Mouse (Mus musculus) cerebellum, postnatal 14 days (tissue): Measurements from ENCODE around the gene 9830107B12Rik.
A peak's percentile ranks its signal among the peaks of the same experiment; 100 is the strongest.
"Not testable (repeated sequence)": the region's sequence is repeated elsewhere in the genome, so short reads cannot be mapped to it uniquely, and the experiment has no call there.

Source experiments
- DNase-seq, 2 experiments: peaks; one replicate each; pipeline ENCODE4 v3.0.0; 2021; ENCODE audit warnings: mixed read lengths in 2 of 2

The 9830107B12Rik gene

DNA sequence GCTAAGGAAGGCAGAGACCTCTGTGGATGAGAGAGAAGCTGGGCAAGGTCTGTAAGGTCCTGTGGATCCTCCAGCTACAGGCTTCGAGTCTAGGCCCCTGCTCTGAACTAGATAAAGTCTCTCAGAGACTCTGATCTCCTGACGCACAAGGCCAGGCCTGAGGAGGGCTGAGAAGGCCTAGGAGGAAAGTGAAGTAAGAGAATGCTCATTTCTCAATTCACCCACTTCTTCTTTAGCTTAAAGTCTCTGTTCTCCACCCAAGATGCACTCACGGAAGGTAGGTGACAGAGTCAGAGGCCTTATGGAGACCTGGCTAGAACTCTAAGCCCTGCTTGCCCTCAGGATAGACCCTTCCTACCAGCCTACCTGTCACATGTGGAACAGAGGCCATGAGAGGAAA lies at the start of gene 9830107B12Rik:
TSS of gene 9830107B12Rik (minus strand) at position 149 of the 400 bp plus-strand sequence.
- DNase-seq, result no peak

DNA sequence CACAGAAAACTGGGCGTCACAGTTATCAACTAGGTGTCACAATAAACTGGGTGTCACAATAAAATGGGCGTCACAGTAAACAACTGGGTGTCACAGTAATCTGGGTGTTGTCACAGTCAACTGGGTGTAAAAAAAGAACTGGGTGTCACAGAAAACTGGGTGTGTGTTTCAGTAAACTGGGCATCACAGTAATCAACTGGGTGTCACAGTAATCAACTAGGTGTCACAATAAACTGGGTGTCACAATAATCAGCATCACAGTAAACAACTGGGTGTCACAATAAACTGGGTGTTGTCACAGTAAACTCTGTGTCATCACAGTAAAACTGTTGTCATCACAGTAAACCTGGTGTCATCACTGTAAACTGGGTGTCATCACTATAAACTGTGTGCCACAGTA lies 46.3 kb upstream of the 9830107B12Rik start:
- no peak for DNase-seq

DNA sequence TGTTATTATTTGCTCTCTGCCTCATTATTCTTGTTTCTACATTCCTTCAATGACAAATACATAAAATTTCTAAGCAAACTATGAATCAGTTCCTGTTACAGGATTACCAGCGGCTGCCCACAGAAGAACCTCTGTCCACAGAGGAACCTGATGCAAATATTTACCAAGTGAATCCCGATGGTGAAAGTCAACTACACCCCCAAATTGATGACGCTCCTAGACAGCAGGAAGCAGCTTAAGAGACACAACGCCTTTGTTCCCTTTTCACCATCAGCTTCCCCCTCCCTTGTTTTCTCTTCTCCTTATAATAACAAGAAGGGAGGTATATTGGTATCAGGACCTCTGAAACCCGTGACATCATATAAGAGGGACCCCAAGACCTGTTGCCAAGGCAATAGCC lies 39.2 kb upstream of the 9830107B12Rik start:
- DNase-seq, result no peak

DNA sequence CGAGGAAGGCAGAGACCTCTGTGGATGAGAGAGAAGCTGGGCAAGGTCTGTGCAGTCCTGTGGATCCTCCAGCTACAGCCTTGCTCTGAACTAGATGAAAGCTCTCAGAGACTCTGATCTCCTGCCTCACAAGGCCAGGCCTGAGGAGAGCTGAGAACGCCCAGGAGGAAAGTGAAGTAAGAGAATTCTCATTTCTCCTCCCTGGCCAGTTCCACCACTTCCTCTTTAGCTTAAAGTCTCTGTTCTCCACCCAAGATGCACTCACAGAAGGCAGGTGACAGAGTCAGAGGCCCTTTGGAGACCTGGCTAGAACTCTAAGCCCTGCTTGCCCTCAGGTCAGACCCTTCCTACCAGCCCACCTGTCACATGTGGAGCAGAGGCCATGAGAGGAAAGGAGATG lies 21.0 kb upstream of the 9830107B12Rik start, which contains the start of gene A530064D06Rik:
TSS of gene A530064D06Rik (minus strand) at position 173 of the 400 bp plus-strand sequence.
- not testable (repeated sequence) for DNase-seq

DNA sequence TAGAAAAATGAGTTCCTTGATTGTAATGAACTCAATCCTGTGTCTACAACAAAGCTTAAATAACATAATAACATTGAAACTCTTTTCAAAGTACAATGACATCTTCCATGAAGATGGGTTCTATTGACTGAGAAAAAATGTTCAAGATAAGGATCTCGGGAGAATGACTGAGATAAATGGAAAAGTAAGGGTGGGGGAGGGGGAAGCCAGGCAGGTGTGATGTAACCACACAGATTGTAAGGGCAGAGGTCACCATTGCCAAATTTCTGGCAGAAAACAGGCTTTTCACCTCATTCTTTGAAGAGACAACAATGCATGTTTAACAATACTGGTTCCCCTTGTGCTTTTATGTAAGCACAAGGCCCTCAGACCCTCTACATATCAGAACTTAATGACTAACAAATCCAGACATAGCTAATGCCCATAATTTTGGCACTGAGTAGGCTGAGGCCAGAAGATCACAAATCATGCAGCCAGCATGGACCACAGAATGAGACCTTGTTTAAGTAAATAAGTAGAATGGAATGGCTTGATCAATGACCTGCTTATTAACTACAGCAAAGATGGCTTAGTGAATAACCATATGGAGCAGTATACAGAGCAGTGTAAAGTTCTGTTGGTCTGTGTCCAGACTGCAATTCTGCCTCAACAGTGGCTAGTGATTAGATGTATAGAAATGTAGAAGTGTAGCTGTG lies 11.5 kb upstream of the 9830107B12Rik start:
- DNase-seq, result no peak

DNA sequence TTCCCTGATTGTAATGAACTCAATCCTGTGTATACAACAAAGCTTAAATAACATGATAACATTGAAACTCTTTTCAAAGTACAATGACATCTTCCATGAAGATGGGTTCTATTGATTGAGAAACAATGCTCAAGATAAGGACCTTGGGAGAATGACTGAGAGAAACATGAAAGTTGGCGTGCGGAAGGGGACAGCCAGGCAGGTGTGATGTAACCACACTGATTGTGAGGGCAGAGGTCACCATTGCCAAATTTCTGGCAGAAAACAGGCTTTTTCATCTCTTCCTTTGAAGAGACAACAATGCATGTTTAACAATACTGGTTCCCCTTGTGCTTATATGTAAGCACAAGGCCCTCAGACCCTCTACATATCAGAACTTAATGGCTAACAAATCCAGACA lies 13.3 kb downstream of the 9830107B12Rik start:
- DNase-seq, result no peak

DNA sequence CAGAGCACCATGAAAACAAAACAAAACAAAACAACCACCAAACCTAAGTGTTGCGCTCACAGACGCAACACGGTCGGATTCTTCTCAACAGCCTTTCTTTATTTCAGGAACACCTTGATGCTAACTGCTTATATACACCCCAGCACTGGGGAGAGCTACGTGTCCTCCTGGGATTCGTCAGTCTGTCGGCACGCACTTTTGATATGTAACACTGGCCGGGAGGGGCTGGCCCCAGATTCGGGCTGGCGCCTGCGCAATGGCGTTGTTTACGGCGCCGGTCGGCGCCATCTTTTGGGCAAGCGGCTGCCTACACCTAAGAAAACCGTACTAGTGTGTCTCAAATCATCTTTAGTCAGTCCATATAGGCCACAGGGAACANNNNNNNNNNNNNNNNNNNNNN lies 25.6 kb downstream of the 9830107B12Rik start:
- DNase-seq, result no peak

DNA sequence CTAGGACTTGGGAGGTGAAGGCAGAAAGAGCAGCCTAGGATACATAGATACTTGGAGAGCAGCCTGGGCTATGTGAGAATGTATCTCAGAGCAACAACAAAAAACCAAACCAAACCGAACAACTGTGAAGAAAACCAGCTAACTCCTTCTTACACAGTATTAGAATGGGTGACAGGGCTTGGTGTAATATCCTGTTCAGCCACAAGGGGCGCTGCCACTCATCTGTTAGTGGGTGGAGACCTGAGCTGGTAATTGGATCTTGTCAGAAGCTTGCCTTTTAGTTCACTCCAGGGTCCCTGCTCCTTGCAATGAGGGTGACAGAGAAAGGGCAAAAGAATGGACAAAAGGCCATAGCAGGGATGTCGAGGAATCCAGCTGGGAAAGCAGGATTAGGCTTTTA lies 26.4 kb downstream of the 9830107B12Rik start:
- peak; percentile 80 to 91 for DNase-seq

DNA sequence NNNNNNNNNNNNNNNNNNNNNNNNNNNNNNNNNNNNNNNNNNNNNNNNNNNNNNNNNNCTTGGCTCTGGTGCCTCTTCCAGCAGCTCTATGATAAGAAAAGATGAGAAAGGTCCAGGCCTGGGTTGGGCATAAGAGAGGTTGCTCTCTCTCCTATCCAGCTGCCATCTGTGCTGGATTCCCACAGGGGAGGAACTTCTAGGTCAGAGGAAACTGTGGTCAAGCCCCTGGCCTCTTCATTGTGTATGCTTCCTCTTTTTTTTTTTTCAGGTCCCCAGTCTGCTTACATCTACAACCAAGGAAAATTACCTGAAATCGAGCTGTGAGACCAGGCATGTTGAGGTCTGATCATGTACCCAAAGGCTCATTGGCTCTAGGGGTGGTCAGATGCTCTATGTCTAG lies 27.5 kb downstream of the 9830107B12Rik start:
- DNase-seq, result no peak

DNA sequence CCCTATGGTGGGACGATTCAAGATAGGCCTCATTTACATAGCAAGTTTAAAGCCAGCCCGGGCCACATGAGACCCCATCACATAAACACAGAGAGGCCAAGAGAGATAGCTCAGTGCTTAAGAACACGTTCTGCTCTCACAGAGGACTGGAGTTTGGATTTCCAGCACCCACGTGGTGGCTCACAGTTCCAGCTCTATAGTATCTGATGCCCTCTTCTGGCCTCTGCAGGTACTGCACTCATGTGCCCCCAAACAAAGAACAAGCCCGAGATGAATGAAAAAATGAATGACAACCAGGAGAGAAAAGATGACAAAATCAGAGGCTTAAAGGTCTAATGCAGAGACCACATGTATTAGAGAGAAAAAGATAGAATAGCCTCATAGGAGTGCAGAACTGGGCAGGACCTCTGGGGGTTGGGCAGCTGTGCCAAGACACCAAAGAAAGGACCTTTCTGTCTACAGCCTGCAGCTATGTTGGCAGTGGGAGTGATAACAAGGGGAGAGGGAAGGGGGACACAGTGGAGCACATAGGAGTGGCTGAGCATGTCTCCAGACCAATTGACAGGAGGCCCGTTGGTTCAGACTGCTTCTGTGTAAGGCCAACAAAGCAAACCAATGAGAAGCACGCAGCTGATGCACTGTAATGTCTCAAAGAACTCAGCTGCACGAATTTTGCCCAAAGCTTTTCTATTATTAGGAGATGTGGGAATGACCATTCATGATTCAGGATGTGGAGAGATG lies 35.4 kb downstream of the 9830107B12Rik start:
- DNase-seq, result peak; percentile 26 to 57

DNA sequence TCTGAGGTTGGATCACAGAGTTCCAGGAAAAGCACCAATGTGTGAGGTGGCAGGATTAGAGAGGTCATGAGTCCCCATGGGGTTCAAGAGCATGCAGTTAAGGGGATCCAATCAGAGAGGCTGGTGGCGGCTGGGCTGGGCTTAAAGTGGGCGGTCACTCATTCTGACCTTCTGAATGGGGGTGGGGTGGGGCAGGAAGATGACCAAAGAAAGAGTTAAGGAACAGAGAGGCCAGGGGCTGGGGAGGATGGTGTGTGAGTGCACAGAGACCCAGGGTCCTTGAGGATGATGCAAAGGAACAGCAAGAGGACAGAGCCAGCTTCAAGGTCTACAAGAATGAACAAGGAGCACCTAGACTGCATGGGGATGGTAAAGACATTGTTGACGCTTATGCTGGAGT lies 37.5 kb downstream of the 9830107B12Rik start:
- no peak for DNase-seq

DNA sequence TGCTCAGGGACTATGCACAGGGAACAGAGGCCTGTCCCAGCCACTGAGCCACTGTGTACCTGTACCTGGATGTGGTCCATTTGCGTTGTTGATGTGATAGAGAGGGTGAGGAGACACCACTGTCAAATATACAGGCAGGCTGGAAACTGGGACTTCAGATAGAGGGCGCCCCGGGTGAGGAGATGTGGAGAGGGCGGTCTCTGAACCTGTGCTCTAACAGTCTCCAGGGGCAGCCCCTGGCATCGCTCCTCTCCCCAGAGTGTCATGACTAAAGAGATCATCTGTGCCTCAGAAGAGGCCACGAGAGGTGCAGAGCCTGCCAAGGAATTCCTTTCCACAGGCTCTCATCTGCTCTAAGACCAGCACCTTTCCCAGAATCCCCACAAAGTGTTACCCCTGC lies 38.2 kb downstream of the 9830107B12Rik start:
- DNase-seq, result peak; percentile 9 to 23

DNA sequence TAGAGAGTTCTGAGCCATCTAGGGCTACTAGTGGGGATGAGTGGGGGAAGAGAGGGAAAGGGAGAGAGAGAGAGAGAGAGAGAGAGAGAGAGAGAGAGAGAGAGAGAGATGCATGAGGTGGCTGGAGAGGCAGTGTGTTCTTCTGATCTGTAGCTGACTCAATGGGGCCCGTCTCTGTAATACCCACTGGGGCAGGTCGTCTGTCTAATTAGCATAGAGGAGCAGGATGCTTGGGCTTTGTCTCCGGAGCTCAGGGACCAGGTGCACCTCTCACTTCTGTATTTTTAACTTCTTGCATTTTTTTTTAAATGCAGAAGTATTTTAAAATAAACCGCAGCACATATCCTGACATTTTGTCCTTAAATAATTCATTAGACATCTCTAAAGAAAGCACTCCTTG lies 38.7 kb downstream of the 9830107B12Rik start:
- no peak for DNase-seq

DNA sequence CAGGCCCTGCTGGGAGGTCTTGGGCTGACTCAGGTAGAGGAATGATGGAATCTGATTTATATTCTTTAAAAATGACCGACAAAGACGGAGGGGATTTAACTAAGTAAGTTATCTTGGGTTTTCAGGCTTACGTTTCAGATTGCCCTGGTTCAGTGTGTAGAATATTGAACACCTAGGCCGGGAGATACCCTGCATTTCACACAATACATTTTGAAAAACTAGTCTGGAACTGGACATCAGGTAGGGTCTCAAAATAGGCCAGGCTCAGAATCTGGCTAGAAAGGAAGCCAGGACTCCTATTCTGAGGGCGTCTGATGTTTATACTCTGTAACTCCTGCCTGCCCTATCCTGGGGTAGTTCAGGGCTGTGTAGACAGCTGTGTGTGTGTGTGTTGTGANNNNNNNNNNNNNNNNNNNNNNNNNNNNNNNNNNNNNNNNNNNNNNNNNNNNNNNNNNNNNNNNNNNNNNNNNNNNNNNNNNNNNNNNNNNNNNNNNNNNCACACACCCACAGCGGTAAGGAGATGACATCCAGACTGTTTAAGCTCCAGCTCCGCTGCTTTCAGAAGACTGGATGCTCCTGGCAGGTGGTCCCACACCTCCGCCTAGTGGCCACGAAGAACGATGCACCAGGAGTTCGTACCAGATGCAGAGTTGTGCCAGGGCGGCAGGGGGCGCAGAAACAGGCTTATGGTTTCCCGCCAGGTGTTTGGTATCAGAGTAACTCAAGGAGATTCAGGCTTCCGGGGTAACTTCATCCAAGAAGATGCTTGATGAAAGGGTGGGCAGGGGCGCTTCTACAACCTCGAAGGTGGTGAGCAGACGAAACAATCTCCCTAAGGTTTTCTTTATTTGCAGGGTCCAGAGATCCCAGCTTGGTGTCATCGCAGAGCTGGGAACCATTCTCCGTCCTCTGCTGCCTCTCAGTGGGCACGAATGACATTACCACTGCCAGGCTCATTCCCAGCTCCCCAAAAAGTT lies 45.3 kb downstream of the 9830107B12Rik start:
- peak; percentile 91 for DNase-seq

DNA sequence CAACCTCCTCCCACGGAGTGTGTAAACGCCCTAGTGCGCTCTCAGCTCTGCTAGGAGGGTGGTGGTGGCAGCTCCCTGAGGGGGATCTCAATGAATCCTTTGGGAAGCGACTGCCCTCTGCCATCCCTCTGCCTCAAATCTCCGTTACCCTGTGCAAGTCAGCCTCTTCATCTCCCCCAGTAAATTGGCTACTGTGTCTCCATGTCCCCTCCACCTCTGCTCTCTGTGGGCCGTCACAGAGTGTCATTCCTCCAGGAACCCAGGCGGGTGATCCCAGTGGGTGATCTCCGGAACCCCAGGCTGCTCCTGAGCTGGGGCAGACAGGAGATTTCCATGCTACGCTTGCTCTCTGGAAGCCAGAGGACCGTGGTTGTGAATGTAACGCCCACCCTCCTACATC lies 46.8 kb downstream of the 9830107B12Rik start:
- DNase-seq, result no peak

DNA sequence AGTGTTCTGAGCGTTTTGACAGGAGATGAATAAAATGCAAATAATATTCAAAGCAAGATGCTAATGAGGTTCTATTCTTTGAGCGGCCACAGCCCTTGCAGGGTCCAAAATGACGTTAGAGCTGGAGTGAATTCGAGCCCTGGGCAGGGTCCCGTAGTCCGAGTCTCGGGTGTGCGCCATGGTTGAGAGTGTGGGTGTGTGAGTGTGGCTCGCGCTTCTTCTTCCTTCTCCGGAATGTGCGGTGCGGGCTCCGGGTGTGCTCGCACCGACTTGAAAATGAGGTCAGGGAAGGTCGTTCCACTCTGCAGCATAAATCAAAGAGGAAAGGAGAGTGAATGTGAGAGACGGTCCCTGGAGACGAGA lies 47.6 kb downstream of the 9830107B12Rik start:
- peak in 1 of 2 experiments; percentile 17 for DNase-seq

DNA sequence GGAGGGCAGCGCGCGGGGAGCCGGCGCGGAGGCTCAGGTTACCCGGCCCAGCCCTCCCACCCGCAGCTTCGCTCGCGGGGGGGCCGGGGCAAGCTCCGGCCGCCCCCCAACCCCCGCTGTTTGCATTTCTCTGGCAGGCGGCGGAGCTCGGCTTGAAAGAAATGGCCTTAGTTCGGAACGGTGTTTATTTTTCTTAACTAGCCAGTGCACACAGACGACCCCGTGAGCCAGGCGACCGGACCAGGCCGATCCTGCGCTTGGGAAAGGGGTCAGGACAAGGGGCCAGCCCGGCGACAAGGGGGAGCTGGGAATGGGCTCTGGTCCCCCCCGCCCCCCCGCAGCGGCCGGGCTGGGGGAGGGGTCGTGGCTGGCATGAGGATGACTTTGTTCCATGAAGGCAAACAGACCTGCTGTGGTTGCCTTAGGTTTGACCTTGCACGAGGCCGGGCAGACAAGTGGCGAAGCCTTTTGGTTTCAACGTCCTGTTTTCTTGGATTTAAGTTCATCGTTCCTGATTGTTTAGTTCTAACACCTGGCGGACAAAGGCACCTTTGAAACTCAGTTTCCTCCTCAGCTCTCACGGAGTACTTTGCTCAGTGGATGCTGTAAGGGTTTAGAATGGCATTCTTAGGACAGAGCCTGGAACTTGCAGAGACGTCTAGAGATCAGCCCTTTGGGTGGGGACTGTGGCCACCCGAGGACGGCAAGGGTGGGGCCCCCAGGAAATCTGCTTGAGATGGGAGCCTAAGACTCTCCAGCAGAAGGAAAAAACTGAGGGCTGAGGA lies 48.1 kb downstream of the 9830107B12Rik start:
- peak; percentile 8 to 22 for DNase-seq

DNA sequence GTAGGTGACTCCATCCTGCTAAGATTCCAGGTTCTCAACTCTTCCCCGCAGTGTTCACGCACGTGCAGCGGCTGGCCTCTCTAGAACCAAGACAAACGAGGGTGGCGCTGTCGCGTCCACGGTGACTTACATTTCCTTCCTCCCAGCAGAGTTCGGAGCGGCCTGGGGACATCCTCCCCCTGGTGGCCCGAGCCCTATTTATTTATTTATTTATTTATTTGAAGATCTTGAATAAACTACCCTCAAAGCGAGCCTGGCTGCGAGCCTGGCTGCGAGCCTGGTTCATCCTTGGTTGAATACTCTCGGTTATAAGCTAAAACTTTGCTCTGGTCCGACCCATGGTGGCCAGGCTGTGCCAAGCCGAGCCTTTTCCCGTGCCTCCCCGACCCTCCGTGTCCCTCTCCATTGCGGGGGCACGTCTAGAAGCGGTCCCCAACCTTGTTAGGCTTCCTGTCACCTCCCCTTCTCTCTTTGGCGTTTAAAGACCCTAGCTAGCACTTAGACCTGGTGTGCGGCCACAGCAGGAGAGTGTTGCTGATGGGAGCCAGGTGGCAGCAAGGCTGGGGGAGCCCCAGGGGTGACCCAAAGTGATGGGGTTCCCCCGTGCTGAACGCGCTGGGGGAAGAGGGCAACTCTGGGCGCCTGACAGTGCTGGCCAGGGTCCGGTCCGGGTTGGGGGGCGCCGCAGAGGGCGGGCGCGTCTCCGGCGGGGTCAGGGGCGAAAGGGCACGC lies 48.9 kb downstream of the 9830107B12Rik start:
- peak; percentile 59 to 69 for DNase-seq

DNA sequence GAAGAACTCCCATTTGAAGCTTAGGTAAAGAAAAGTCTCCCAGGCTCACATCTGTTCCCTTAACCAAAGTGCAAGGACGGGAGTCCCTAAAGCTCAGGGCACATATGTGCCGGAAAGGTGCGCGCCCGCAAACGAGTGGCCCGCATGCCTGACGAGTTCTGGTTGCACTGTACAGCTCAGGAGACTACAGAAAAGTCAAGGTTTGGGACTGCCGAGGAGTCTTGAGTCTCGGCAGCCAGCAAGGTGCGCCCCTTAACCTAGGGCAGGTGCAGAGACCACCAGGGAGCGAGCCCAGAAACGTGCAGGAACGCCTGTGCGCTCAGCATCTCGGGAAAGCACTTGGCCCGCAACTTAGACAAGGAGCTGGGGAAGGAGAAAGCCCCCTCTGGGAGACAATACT lies 49.7 kb downstream of the 9830107B12Rik start:
- peak in 1 of 2 experiments; percentile 7 for DNase-seq

DNA sequence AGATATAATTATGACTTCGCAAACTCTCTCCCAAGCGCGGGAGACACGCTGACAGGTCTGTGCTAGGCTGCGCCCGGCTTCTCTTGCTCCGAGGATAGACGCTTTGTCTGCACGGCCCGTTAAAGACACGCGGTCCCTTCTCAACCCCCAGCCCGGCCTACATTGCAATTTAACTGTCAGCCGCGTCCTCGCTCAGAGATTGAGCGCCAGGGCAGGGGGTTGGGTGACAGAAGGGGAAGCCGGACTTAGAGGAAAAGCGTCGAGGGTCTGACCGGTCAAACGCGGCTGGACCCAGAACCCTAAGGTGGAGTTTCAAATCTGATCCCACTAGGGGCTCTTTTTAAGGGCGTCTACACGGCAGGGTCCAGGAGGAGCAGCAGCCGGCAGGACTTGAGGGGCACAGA lies 50.3 kb downstream of the 9830107B12Rik start:
- peak; percentile 7 to 20 for DNase-seq
